Mouse (Mus musculus) monocyte, adult 5-6 weeks (primary cell): ENCODE measurements around the gene Olfr1183. TPM values are rescaled to one million over a fixed set of nuclear protein-coding genes. Genes with fewer than 3 reads are reported as not detected.
"Not testable (repeated sequence)": the region's sequence is repeated elsewhere in the genome, so short reads cannot be mapped to it uniquely, and the experiment has no call there.

Experiments
- ATAC-seq: fragments of 153-309, 156-312 bp; replicated peaks from 2 replicates; pipeline ENCODE4 v1.8.0; 2017; ENCODE audit warnings: mild to moderate bottlenecking; ENCODE audit not compliant: low TSS enrichment, insufficient number of reproducible peaks, severe bottlenecking, poor library complexity, low FRiP score
- total RNA-seq: library from RNA; stranded (forward); fragments of 200-1000, 200-491, 200-594 nt; gene quantifications from 3 replicates; pipeline ENCODE4 v1.2.3, GENCODE M21; 2017

Gene Olfr1183
- 0.19 TPM in 1 of 3 replicates, not detected in the others for total RNA-seq

- not testable (repeated sequence) for ATAC-seq
Measured at GRCm38 (mm10) chr2:88454567-88454966, at the start of gene Olfr1183. Olfr1183 (plus strand) TSS chr2:88454867.

GRCm38 (mm10) chr2:88406353-88406752 is 48.3 kb upstream of the Olfr1183 start, which contains the start of gene Olfr1179:
Olfr1179 (minus strand) TSS chr2:88406453.
- ATAC-seq = no peak

GRCm38 (mm10) chr2:88419051-88419450 is 35.6 kb upstream of the Olfr1183 start, which contains the start of gene Olfr1180:
Olfr1180 (minus strand) TSS chr2:88419151.
- ATAC-seq = no peak

- ATAC-seq = no peak
Measured at GRCm38 (mm10) chr2:88426071-88426470, 28.6 kb upstream of the Olfr1183 start, which contains the start of gene Olfr1181. Olfr1181 (minus strand) TSS chr2:88426171.

DNA sequence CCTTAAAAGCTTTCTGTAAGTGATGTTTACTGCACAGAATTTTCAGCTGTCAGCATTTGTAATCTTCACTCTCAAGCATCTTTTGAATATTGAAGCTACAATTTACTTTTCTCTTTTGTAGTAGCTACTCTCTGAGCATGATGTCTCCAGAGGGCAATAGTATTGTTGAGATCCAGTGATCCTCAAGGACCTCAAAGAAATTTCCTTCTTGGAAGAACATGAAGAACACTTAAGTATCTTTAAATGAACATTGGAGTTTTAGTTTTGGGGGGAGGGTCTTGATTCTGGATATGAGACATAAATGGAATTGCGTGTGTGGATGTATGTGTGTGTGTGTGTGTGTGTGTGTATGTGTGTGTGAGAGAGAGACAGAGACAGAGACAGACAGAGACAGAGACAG is 5.6 kb upstream of the Olfr1183 start, which contains the start of gene Gm13757:
Gene Gm13757 (minus strand): TSS at position 101 of the 400 bp plus-strand sequence.
- no peak for ATAC-seq

DNA sequence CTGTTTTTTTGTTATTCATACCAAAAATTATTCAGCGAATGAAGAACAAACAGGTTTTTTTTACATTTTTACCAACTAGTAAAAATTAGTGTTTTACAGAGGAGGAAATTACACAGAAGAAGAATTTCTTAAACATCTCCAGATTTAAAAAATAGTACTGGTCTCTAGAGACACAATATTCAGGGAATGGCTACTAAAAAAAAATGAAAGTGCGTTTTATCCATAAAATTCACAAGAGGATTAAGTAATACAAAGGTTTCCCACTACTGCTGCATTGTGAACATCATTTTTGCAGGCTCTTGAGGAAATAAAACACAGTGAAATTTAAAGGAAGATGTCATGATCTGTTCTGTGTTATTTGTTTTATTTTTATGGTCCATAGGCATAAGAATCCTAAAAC is 28.6 kb downstream of the Olfr1183 start, which contains the start of gene Olfr1184:
Gene Olfr1184 (plus strand): TSS at position 301 of the 400 bp plus-strand sequence.
- ATAC-seq = no peak

- ATAC-seq = no peak
Measured at GRCm38 (mm10) chr2:88493020-88493419, 38.4 kb downstream of the Olfr1183 start, which contains the start of gene Olfr1185-ps1. Olfr1185-ps1 (plus strand) TSS chr2:88493320.

DNA sequence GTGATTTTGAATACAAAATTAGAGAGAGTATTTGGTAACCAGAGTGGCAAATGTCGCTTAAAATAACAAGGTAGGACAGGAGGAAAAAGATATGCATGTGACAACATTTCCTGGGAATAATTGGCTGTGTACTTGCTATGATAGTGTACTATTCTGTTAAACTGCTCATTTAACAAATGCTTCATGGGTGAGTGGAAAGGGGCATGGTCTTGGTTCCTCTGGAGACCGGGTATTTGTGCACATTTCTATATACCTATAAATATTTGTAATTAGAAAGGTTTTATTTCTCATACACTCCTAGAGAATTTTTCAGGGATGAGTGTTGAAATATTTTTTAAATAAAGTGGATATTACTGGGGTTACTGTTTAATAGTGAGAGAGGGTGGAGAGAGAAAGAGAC is 63.6 kb downstream of the Olfr1183 start, which contains the start of gene Olfr1186:
Gene Olfr1186 (plus strand): TSS at position 301 of the 400 bp plus-strand sequence.
- no peak for ATAC-seq

Other genes with a start within 250 kb of the Olfr1183 start
- gene Olfr1170, start 226.5 kb upstream of the Olfr1183 start, total RNA-seq = not detected in 3 replicates
- gene Olfr1173, start 175.0 kb upstream of the Olfr1183 start, total RNA-seq = 0.53 TPM in 1 of 3 replicates, not detected in the others
- gene Olfr1174-ps, start 139.7 kb upstream of the Olfr1183 start, total RNA-seq = not detected in 3 replicates
- gene Olfr1175-ps, start 127.7 kb upstream of the Olfr1183 start, total RNA-seq = 0.19 TPM in 1 of 3 replicates, not detected in the others
- gene Olfr1176, start 118.1 kb upstream of the Olfr1183 start, total RNA-seq = not detected in 3 replicates
- gene Olfr1177-ps, start 108.4 kb upstream of the Olfr1183 start, total RNA-seq = not detected in 3 replicates
- not detected in 3 replicates for gene Olfr1178, start 67.8 kb upstream of the Olfr1183 start, total RNA-seq
- gene Olfr1179, start 48.4 kb upstream of the Olfr1183 start, total RNA-seq = not detected in 3 replicates
- not detected in 3 replicates for gene Olfr1180, start 35.7 kb upstream of the Olfr1183 start, total RNA-seq
- not detected in 3 replicates for gene Olfr1181, start 28.7 kb upstream of the Olfr1183 start, total RNA-seq
- not detected in 3 replicates for gene Gm13757, start 5.7 kb upstream of the Olfr1183 start, total RNA-seq
- not detected in 3 replicates for gene Olfr1184, start 28.7 kb downstream of the Olfr1183 start, total RNA-seq
- gene Olfr1185-ps1, start 38.5 kb downstream of the Olfr1183 start, total RNA-seq = not detected in 3 replicates
- gene Olfr1186, start 63.7 kb downstream of the Olfr1183 start, total RNA-seq = not detected in 3 replicates
- not detected in 3 replicates for gene Olfr1188, start 102.1 kb downstream of the Olfr1183 start, total RNA-seq
- gene Olfr1189, start 131.6 kb downstream of the Olfr1183 start, total RNA-seq = not detected in 3 replicates
- not detected in 3 replicates for gene Olfr1191-ps1, start 185.7 kb downstream of the Olfr1183 start, total RNA-seq
- not detected in 3 replicates for gene Olfr1192-ps1, start 193.6 kb downstream of the Olfr1183 start, total RNA-seq
- not detected in 3 replicates for gene Olfr1193, start 220.8 kb downstream of the Olfr1183 start, total RNA-seq
- not detected in 3 replicates for gene Olfr1195, start 234.3 kb downstream of the Olfr1183 start, total RNA-seq
- gene Olfr1196, start 249.7 kb downstream of the Olfr1183 start, total RNA-seq = not detected in 3 replicates